Mouse (Mus musculus): ENCODE results near the gene Olfr781.

- TF ChIP-seq CTCF (IDR thresholded peaks at IDR 0.05; ENCODE audit: low read depth) (no peak), EP300 (optimal IDR thresholded peaks at IDR 0.05) (no peak)
Measured at GRCm38 (mm10) chr10:129357307-129357706, 28.7 kb downstream of the Olfr781 start.

Data from stomach, postnatal 0 days (tissue).